Mouse (Mus musculus): ENCODE measurements around the gene St6galnac5. TPM values are rescaled to one million over a fixed set of nuclear protein-coding genes. Genes with fewer than 3 reads are reported as not detected.

Gene St6galnac5
- total and polyA plus RNA-seq, 3 experiments: 0.04 TPM; not detected in 2

- H3K4me3 ChIP-seq (replicated peaks in 1 of 3; ENCODE audit: low read depth in 2 of 3, low read length in 2 of 3, poor library complexity in 1 of 3): no peak overlapping the region
- H3K9ac ChIP-seq (ENCODE audit: insufficient read depth, low read depth): no peak overlapping the region
- H3K36me3 ChIP-seq (replicated peaks in 1 of 2; ENCODE audit: control insufficient read depth in 1 of 2, insufficient read depth in 1 of 2, low read length in 1 of 2): no peaks in the 10 kb centered on the region
- dilution Hi-C loops (cut with MboI; ENCODE audit: extremely low pct_ligation_motif_present, extremely low pct_unique_long_range_greater_than_20kb, low sequenced_read_pairs) (loop anchor here (10.0 kb wide), 1 partner anchor 63 kb away; no protein-coding TSS in a partner anchor), in situ Hi-C loops (cut with MboI; ENCODE audit: low pct_ligation_motif_present, low pct_unique_long_range_greater_than_20kb, low sequenced_read_pairs) (no loop called here)
- no peaks in the 10 kb centered on the region for H3K27me3 ChIP-seq (replicated peaks)
- H3K27ac ChIP-seq (ENCODE audit: insufficient read depth, low read depth): no peak overlapping the region
- peaks cover 0 to 21% of the 10 kb centered on the region in 2 experiments; a peak in 2 of 4 replicates for H3K4me1 ChIP-seq (ENCODE audit: control insufficient read depth in 1 of 2, insufficient read depth in 2 of 2)
- H3K79me2 ChIP-seq (replicated peaks; ENCODE audit: control insufficient read depth, extremely low read depth, insufficient read depth, poor library complexity, severe bottlenecking): no peaks in the 10 kb centered on the region
- H3K9me3 ChIP-seq (replicated peaks; ENCODE audit: low read length): no peaks in the 10 kb centered on the region
- H3K4me2 ChIP-seq (ENCODE audit: insufficient read depth, low read depth, poor library complexity, severe bottlenecking): no peak overlapping the region
- TF ChIP-seq CHD2 (IDR thresholded peaks at IDR 0.05; ENCODE audit: low read length) (no peak), MAX (IDR thresholded peaks at IDR 0.05; ENCODE audit: low read length) (no peak)
- no peak for DNase-seq (ENCODE audit: extremely low read depth)
Measured at GRCm38 (mm10) chr3:152881706-152882105, 100.3 kb downstream of the St6galnac5 start.

- Histone ChIP-seq H3K9me3 (replicated peaks; ENCODE audit: low read length) (no peaks in the 10 kb centered on the region), H3K79me2 (replicated peaks; ENCODE audit: control insufficient read depth, extremely low read depth, insufficient read depth, poor library complexity, severe bottlenecking) (no peaks in the 10 kb centered on the region), H3K27me3 (replicated peaks) (no peaks in the 10 kb centered on the region), H3K36me3 (replicated peaks in 1 of 2; ENCODE audit: control insufficient read depth in 1 of 2, insufficient read depth in 1 of 2, low read length in 1 of 2) (no peaks in the 10 kb centered on the region), H3K4me2 (ENCODE audit: insufficient read depth, low read depth, poor library complexity, severe bottlenecking) (no peak overlapping the region), H3K27ac (ENCODE audit: insufficient read depth, low read depth) (no peak overlapping the region), H3K4me3 (replicated peaks in 1 of 3; ENCODE audit: low read depth in 2 of 3, low read length in 2 of 3, poor library complexity in 1 of 3) (no peak overlapping the region), H3K9ac (ENCODE audit: insufficient read depth, low read depth) (no peak overlapping the region), H3K4me1 (ENCODE audit: control insufficient read depth in 1 of 2, insufficient read depth in 2 of 2) (peaks cover 0 to 17% of the 10 kb centered on the region in 2 experiments; a peak in 2 of 4 replicates)
- no peak for DNase-seq (ENCODE audit: extremely low read depth)
- dilution Hi-C loops (cut with MboI; ENCODE audit: extremely low pct_ligation_motif_present, extremely low pct_unique_long_range_greater_than_20kb, low sequenced_read_pairs): loop anchor here (10.0 kb wide), 1 partner anchor 65 kb away; no protein-coding TSS in a partner anchor
- in situ Hi-C loops (cut with MboI; ENCODE audit: low pct_ligation_motif_present, low pct_unique_long_range_greater_than_20kb, low sequenced_read_pairs): no loop called here
- TF ChIP-seq SIN3A (IDR thresholded peaks at IDR 0.05; ENCODE audit: low read length) (no peak), POLR2A (IDR thresholded peaks at IDR 0.05; ENCODE audit: low read depth, low read length) (no peak), SMC3 (IDR thresholded peaks at IDR 0.05; ENCODE audit: low read depth, low read length) (no peak), USF1 (IDR thresholded peaks at IDR 0.05; ENCODE audit: low read depth, low read length) (no peak)
Measured at GRCm38 (mm10) chr3:152880121-152880835, 101.8 kb downstream of the St6galnac5 start.

GRCm38 (mm10) chr3:152875723-152876290 is 106.2 kb downstream of the St6galnac5 start:
- Histone ChIP-seq H3K36me3 (replicated peaks in 1 of 2; ENCODE audit: control insufficient read depth in 1 of 2, insufficient read depth in 1 of 2, low read length in 1 of 2) (no peaks in the 10 kb centered on the region), H3K9ac (ENCODE audit: insufficient read depth, low read depth) (no peak overlapping the region), H3K27ac (ENCODE audit: insufficient read depth, low read depth) (no peak overlapping the region), H3K4me3 (replicated peaks in 1 of 3; ENCODE audit: low read depth in 2 of 3, low read length in 2 of 3, poor library complexity in 1 of 3) (no peak overlapping the region), H3K79me2 (replicated peaks; ENCODE audit: control insufficient read depth, extremely low read depth, insufficient read depth, poor library complexity, severe bottlenecking) (no peaks in the 10 kb centered on the region), H3K4me1 (ENCODE audit: control insufficient read depth in 1 of 2, insufficient read depth in 2 of 2) (peaks cover 0 to 26% of the 10 kb centered on the region in 2 experiments; a peak in 2 of 4 replicates), H3K4me2 (ENCODE audit: insufficient read depth, low read depth, poor library complexity, severe bottlenecking) (no peak overlapping the region), H3K27me3 (replicated peaks) (no peaks in the 10 kb centered on the region), H3K9me3 (replicated peaks; ENCODE audit: low read length) (no peaks in the 10 kb centered on the region)
- TF ChIP-seq USF1 (IDR thresholded peaks at IDR 0.05; ENCODE audit: low read depth, low read length) (no peak), RAD21 (IDR thresholded peaks at IDR 0.05; ENCODE audit: low read depth, low read length) (peak; percentile 19), CHD1 (IDR thresholded peaks at IDR 0.05; ENCODE audit: low read depth, low read length) (no peak), NELFE (IDR thresholded peaks at IDR 0.05; ENCODE audit: low read depth, low read length) (no peak), SMC3 (IDR thresholded peaks at IDR 0.05; ENCODE audit: low read depth, low read length) (peak; percentile 34), POLR2AphosphoS2 (IDR thresholded peaks at IDR 0.05; ENCODE audit: low read depth, low read length) (no peak), EP300 (IDR thresholded peaks at IDR 0.05; ENCODE audit: low read length) (no peak), CTCF (conservative IDR thresholded peaks at IDR 0.05 in 1 of 2, IDR thresholded peaks at IDR 0.05 in 1 of 2; ENCODE audit: low read depth in 2 of 2, low read length in 2 of 2) (peak; percentile 42 to 53), MAZ (IDR thresholded peaks at IDR 0.05; ENCODE audit: low read depth, low read length) (no peak)
- DNase-seq (ENCODE audit: extremely low read depth): no peak
- in situ Hi-C loops (cut with MboI; ENCODE audit: low pct_ligation_motif_present, low pct_unique_long_range_greater_than_20kb, low sequenced_read_pairs): no loop called here
- dilution Hi-C loops (cut with MboI; ENCODE audit: extremely low pct_ligation_motif_present, extremely low pct_unique_long_range_greater_than_20kb, low sequenced_read_pairs): no loop called here

Data from CH12.LX (cell line).